Mouse (Mus musculus): ENCODE data around the gene Aqp2. TPM values are rescaled to one million over a fixed set of nuclear protein-coding genes. Genes with fewer than 3 reads are reported as not detected.

Gene Aqp2
- polyA plus RNA-seq, 1 experiment from 2014 or later: not detected

DNA sequence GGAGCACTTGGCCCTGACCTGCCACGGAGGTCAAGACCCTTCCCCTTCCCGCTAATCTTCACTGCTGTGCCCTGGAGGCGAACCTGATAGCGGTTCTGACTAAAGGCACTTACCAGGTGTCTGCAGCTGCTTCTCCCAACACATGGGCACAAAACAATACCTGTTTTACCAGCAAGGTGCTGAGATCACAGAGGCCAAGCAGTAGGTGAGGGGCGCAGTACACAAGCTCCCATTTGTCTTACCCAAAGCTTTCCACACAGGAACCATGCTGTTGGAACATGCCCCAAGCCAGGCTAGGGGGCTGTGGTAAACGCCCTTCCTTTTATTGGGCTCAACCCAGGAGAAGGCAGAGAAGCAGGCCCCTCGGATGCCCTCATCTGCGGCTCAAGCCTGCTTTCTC is 18.7 kb downstream of the Aqp2 start:
- no peak overlapping the region for H3K9ac ChIP-seq (ENCODE audit: low read length)
- peaks cover 51% of the 10 kb centered on the region for H3K27me3 ChIP-seq (ENCODE audit: control insufficient read depth, insufficient read depth, low read length)
- H3K9me3 ChIP-seq (replicated peaks; ENCODE audit: control insufficient read depth, low read length): no peaks in the 10 kb centered on the region
- no peak overlapping the region for H3K4me3 ChIP-seq (replicated peaks; ENCODE audit: low read length)
- no peak overlapping the region for H3K27ac ChIP-seq (ENCODE audit: low read length)
- WGBS: 48% methylated on average over 8 of the region's 8 CpGs
- H3K36me3 ChIP-seq (ENCODE audit: control insufficient read depth, insufficient read depth, low read length): no peaks in the 10 kb centered on the region
- peaks cover 3% of the 10 kb centered on the region; the same call in 1 of the 2 replicates for H3K4me1 ChIP-seq (ENCODE audit: control insufficient read depth, insufficient read depth, low read length)
- no peak overlapping the region for H3K4me2 ChIP-seq (ENCODE audit: low read depth, low read length)
- no peak for ATAC-seq (ENCODE audit: insufficient read depth, low FRiP score)

DNA sequence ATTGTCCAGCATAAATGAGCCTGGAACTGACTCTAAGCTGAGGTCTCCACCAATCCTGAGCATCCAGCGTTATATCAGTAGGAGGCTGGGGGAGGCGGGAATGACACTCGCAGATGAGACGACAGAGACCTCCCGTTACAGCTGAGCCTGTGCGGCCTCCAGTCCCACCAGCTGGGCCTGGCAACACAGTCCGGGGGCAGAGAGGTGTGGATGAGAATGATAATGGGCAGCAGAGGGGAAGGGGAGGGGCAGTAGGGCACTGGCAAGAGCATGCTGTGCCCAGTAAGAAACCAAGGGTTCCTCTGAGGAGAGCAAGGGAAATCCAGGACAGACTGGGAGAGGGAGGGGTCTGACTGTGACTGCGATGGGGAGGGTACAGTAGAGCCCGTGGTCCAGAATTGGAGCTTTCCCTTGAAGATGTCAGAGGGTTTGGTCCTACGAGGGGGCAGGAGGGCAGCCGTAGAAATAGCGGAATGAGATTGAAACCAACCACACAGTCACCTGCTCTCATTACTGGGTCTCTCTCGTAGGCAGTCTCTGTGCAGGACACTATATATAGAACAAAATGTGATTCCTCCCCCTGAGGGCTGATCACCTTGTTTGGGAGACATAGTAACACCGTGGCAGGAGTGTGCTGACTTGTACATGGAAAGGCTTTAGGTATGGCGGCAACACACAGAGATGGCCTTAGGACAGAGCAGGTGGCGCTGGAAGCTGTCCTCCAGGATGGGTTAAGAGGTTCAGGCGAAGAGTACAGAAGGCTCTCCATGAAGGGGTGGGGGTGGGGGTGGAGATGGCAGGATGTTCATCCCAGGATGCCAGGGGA is 20.6 kb downstream of the Aqp2 start:
- no peak for ATAC-seq (ENCODE audit: insufficient read depth, low FRiP score)
- 60% methylated on average over 17 of the region's 17 CpGs for WGBS
- no peak overlapping the region for H3K4me2 ChIP-seq (ENCODE audit: low read depth, low read length)
- no peak overlapping the region for H3K27ac ChIP-seq (ENCODE audit: low read length)
- peaks cover 32% of the 10 kb centered on the region for H3K27me3 ChIP-seq (ENCODE audit: control insufficient read depth, insufficient read depth, low read length)
- peaks cover 3% of the 10 kb centered on the region; the same call in 1 of the 2 replicates for H3K4me1 ChIP-seq (ENCODE audit: control insufficient read depth, insufficient read depth, low read length)
- no peak overlapping the region for H3K9ac ChIP-seq (ENCODE audit: low read length)
- no peaks in the 10 kb centered on the region for H3K9me3 ChIP-seq (replicated peaks; ENCODE audit: control insufficient read depth, low read length)
- no peaks in the 10 kb centered on the region for H3K36me3 ChIP-seq (ENCODE audit: control insufficient read depth, insufficient read depth, low read length)
- H3K4me3 ChIP-seq (replicated peaks; ENCODE audit: low read length): no peak overlapping the region

DNA sequence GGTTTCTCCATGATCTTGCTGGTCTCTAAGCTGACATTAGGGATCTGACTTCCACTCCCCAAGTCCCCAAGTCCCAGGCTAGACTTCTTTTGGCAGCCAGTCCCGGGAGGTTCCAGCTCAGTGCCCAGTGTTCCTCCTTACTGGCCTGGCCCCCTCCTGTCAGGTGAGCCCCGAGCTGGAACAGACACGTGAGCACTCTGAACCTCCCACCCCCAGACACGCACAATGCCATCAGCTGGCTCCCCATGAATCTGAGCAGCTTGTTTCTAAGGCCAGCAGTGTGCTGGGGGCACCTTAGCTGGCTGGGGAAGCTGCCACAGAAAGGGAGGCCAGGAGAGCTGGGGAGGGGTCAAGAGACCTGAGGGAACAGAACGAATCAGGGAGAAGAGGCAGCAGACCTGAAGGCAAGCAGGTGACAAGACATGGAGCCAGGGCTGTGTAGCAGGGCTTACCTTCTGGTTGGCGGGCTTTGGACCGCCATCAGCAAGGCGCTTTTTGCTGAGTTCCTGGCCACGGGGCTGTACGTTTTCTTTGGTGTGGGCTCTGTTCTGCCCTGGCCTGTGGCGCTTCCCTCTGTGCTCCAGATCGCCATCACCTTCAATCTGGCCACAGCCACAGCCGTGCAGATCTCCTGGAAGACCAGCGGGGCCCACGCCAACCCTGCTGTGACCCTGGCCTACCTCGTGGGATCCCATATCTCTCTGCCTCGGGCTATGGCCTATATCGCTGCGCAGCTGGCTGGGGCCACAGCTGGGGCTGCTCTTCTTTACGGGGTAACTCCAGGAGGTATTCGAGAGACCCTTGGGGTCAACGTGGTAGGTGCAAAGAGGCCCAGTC is 22.3 kb downstream of the Aqp2 start, which contains the start of gene Aqp6:
TSS of gene Aqp6 (plus strand) at position 415 of the 837 bp plus-strand sequence.
- no peak within 1 kb of the TSS for H3K27ac ChIP-seq (ENCODE audit: low read length)

DNA sequence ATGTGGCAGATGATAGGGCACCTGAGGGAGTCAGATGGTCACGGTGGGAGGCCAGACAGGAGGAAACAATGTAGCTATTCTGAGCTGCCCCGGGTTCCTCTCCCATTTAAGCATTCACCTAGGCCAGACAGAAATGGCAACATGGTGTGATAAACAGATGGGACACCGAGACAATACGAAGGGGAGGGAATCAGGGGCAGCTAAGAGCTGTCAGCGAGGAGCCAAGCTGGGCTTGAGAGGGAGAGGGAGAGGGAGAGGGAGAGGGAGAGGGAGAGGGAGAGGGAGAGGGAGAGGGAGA is 22.9 kb downstream of the Aqp2 start:
- Histone ChIP-seq H3K4me2 (ENCODE audit: low read depth, low read length) (no peak overlapping the region), H3K9me3 (replicated peaks; ENCODE audit: control insufficient read depth, low read length) (no peaks in the 10 kb centered on the region), H3K4me3 (replicated peaks; ENCODE audit: low read length) (no peak overlapping the region), H3K36me3 (ENCODE audit: control insufficient read depth, insufficient read depth, low read length) (no peaks in the 10 kb centered on the region), H3K27me3 (ENCODE audit: control insufficient read depth, insufficient read depth, low read length) (peaks cover 19% of the 10 kb centered on the region), H3K9ac (ENCODE audit: low read length) (no peak overlapping the region), H3K4me1 (ENCODE audit: control insufficient read depth, insufficient read depth, low read length) (peaks cover 6% of the 10 kb centered on the region), H3K27ac (ENCODE audit: low read length) (no peak overlapping the region)
- no peak for ATAC-seq (ENCODE audit: insufficient read depth, low FRiP score)
- WGBS: 54% methylated on average over 5 of the region's 5 CpGs

More for the DNA sequence above, 22.3 kb downstream of the Aqp2 start, which contains the start of gene Aqp6:
- Histone ChIP-seq H3K4me2 (ENCODE audit: low read depth, low read length) (no peak within 1 kb of the TSS), H3K27me3 (ENCODE audit: control insufficient read depth, insufficient read depth, low read length) (peaks cover 19% of the 10 kb centered on the region), H3K4me1 (ENCODE audit: control insufficient read depth, insufficient read depth, low read length) (peaks cover 2% of the 10 kb centered on the region), H3K9me3 (replicated peaks; ENCODE audit: control insufficient read depth, low read length) (no peaks in the 10 kb centered on the region), H3K36me3 (ENCODE audit: control insufficient read depth, insufficient read depth, low read length) (no peaks in the 10 kb centered on the region), H3K4me3 (replicated peaks; ENCODE audit: low read length) (no peak within 1 kb of the TSS), H3K9ac (ENCODE audit: low read length) (no peak within 1 kb of the TSS)
- WGBS: 68% methylated on average over 22 of the region's 22 CpGs
- ATAC-seq (ENCODE audit: insufficient read depth, low FRiP score): no peak

DNA sequence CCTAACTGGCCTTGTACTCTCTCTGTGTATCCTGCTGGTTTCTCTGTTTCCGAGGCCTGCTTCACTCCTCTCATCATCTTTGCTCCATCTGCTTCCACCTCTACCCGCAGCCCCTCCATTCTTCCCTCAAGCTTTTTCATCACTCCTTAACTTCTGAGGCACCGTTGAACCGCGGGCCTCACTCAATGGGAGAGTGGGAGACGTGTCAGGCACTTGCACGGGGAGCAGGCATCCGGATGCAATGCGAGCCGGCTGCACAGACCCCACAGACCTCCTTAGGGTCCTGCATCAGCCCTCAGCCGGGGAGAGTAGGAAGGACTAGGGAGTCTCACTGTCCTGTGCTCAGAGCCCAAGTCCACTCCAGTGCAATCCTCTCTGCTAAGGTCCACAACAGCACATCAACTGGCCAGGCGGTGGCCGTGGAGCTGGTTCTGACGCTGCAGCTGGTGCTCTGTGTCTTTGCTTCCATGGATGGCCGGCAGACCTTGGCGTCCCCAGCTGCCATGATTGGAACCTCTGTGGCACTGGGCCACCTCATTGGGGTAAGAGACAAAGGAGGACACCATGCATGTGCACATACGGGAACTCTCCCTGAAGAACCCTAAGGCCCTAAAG is 23.5 kb downstream of the Aqp2 start:
- WGBS: 80% methylated on average over 17 of the region's 17 CpGs
- Histone ChIP-seq H3K4me2 (ENCODE audit: low read depth, low read length) (no peak overlapping the region), H3K27me3 (ENCODE audit: control insufficient read depth, insufficient read depth, low read length) (peaks cover 17% of the 10 kb centered on the region), H3K4me1 (ENCODE audit: control insufficient read depth, insufficient read depth, low read length) (peaks cover 9% of the 10 kb centered on the region), H3K4me3 (replicated peaks; ENCODE audit: low read length) (no peak overlapping the region), H3K27ac (ENCODE audit: low read length) (no peak overlapping the region), H3K9me3 (replicated peaks; ENCODE audit: control insufficient read depth, low read length) (no peaks in the 10 kb centered on the region), H3K36me3 (ENCODE audit: control insufficient read depth, insufficient read depth, low read length) (no peaks in the 10 kb centered on the region), H3K9ac (ENCODE audit: low read length) (no peak overlapping the region)
- no peak for ATAC-seq (ENCODE audit: insufficient read depth, low FRiP score)

DNA sequence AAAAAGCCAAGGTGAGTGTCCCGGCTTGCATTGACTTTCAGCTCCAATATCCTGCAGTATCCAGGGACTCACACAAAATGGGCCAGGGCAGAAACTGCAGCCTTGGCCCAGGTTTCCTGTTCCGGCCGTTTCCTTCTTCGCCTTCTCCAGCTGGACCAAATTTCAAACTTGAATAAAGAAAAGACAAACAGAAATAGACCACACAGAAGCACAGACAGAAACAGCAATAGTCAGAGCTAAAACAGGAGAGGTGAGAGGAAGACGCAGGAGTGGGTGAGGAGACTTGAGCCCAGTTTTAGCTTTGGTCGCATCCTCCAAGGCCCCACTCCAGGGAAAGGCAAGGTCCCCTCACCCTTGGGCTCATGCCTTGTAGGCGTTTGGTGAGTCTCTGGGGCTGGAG is 24.4 kb downstream of the Aqp2 start:
- H3K9ac ChIP-seq (ENCODE audit: low read length): no peak overlapping the region
- WGBS: 67% methylated on average over 7 of the region's 7 CpGs
- H3K4me1 ChIP-seq (ENCODE audit: control insufficient read depth, insufficient read depth, low read length): peaks cover 14% of the 10 kb centered on the region
- H3K9me3 ChIP-seq (replicated peaks; ENCODE audit: control insufficient read depth, low read length): no peaks in the 10 kb centered on the region
- ATAC-seq (ENCODE audit: insufficient read depth, low FRiP score): no peak
- no peak overlapping the region for H3K4me2 ChIP-seq (ENCODE audit: low read depth, low read length)
- no peaks in the 10 kb centered on the region for H3K36me3 ChIP-seq (ENCODE audit: control insufficient read depth, insufficient read depth, low read length)
- peaks cover 9% of the 10 kb centered on the region; the same call in 1 of the 2 replicates for H3K27me3 ChIP-seq (ENCODE audit: control insufficient read depth, insufficient read depth, low read length)
- no peak overlapping the region for H3K4me3 ChIP-seq (replicated peaks; ENCODE audit: low read length)
- 0 out of 2 replicates have a peak overlapping the region, but pooled peaks have one; percentile 7 for H3K27ac ChIP-seq (ENCODE audit: low read length)

DNA sequence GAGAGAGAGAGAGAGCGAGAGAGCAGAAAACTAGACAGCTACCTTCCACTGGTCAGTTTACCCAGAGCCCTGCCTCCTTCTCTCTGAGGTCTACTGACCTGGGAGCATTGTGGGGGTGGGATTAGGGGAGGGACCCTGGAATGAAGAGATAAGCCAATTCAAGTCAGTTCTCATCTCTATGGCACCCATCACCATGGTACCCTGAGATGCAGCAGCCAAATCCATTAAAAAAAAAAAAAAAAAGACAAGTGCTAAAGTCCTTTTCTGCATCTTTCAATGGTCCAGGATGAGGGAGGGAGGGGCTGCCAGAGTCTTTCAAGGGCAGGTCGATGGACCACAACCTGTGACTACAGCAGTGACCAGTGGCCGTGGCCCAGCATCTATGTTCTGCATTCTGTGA is 26.7 kb downstream of the Aqp2 start:
- H3K36me3 ChIP-seq (ENCODE audit: control insufficient read depth, insufficient read depth, low read length): no peaks in the 10 kb centered on the region
- H3K27me3 ChIP-seq (ENCODE audit: control insufficient read depth, insufficient read depth, low read length): peaks cover 3% of the 10 kb centered on the region; the same call in 1 of the 2 replicates
- ATAC-seq (ENCODE audit: insufficient read depth, low FRiP score): no peak
- no peak overlapping the region for H3K9ac ChIP-seq (ENCODE audit: low read length)
- WGBS: 73% methylated on average over 3 of the region's 3 CpGs
- no peak overlapping the region for H3K27ac ChIP-seq (ENCODE audit: low read length)
- peaks cover 14% of the 10 kb centered on the region for H3K4me1 ChIP-seq (ENCODE audit: control insufficient read depth, insufficient read depth, low read length)
- H3K4me3 ChIP-seq (replicated peaks; ENCODE audit: low read length): no peak overlapping the region
- H3K9me3 ChIP-seq (replicated peaks; ENCODE audit: control insufficient read depth, low read length): no peaks in the 10 kb centered on the region
- no peak overlapping the region for H3K4me2 ChIP-seq (ENCODE audit: low read depth, low read length)

DNA sequence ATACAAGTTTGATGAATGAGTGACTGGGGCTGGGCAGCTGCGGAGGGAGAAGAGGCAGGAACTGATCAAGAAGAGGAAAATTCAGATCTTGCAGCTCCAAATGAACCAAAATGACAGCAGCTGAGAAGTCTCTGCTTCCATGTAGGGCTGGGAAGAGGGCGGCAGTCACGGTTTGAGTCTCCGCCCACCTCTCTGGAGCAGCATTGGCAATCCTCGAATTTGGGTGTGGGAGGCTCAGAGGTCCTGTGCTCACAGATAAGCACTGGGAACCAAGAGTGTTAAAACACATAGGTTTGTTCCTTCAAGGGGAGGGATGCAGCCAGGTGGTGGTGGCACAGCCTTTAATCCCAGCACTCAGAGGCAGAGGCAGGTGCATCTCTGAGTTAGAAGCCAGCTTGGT is 27.7 kb downstream of the Aqp2 start:
- H3K36me3 ChIP-seq (ENCODE audit: control insufficient read depth, insufficient read depth, low read length): no peaks in the 10 kb centered on the region
- WGBS: 15% methylated on average over 5 of the region's 5 CpGs
- no peaks in the 10 kb centered on the region for H3K9me3 ChIP-seq (replicated peaks; ENCODE audit: control insufficient read depth, low read length)
- no peak overlapping the region for H3K4me3 ChIP-seq (replicated peaks; ENCODE audit: low read length)
- peaks cover 14% of the 10 kb centered on the region for H3K4me1 ChIP-seq (ENCODE audit: control insufficient read depth, insufficient read depth, low read length)
- no peak overlapping the region for H3K27ac ChIP-seq (ENCODE audit: low read length)
- no peak overlapping the region for H3K4me2 ChIP-seq (ENCODE audit: low read depth, low read length)
- H3K9ac ChIP-seq (ENCODE audit: low read length): no peak overlapping the region
- no peak for ATAC-seq (ENCODE audit: insufficient read depth, low FRiP score)
- no peaks in the 10 kb centered on the region for H3K27me3 ChIP-seq (ENCODE audit: control insufficient read depth, insufficient read depth, low read length)
